Mouse (Mus musculus) ES-Bruce4 (cell line): ENCODE measurements around the gene Taf3. TPM values are rescaled to one million over a fixed set of nuclear protein-coding genes. Genes with fewer than 3 reads are reported as not detected.

Experiments used
- H3K27ac ChIP-seq: 2 replicates; pipeline ENCODE4 v1.5.1; 2012; ENCODE audit warnings: low read length, inconsistent platforms; ENCODE audit not compliant: insufficient read depth
- H3K27me3 ChIP-seq: 2 replicates; pipeline ENCODE4 v1.6.1; 2012; ENCODE audit warnings: mild to moderate bottlenecking, low read length, inconsistent platforms; ENCODE audit not compliant: control insufficient read depth, poor library complexity, insufficient read depth, severe bottlenecking
- H3K36me3 ChIP-seq: 2 replicates; pipeline ENCODE4 v1.6.1; 2012; ENCODE audit warnings: inconsistent platforms, mild to moderate bottlenecking, low read length, moderate library complexity; ENCODE audit not compliant: control insufficient read depth, poor library complexity, insufficient read depth, severe bottlenecking
- H3K4me1 ChIP-seq: one replicate; pipeline ENCODE4 v1.8.1; 2011; ENCODE audit warnings: low read length; ENCODE audit not compliant: control insufficient read depth, insufficient read depth
- H3K4me3 ChIP-seq: 2 replicates; pipeline ENCODE4 v1.5.1; 2011; ENCODE audit warnings: low read depth, mild to moderate bottlenecking, low read length
- H3K9ac ChIP-seq: 2 replicates; pipeline ENCODE4 v1.6.1; 2012; ENCODE audit warnings: low read depth, mild to moderate bottlenecking, inconsistent platforms; ENCODE audit not compliant: poor library complexity, severe bottlenecking
- H3K9me3 ChIP-seq: replicated peaks from 2 replicates; pipeline ENCODE4 v1.6.1; 2012; ENCODE audit warnings: mild to moderate bottlenecking, low read length, inconsistent platforms; ENCODE audit not compliant: control insufficient read depth, poor library complexity, insufficient read depth, severe bottlenecking
- CTCF ChIP-seq: IDR thresholded peaks from one replicate; pipeline ENCODE4 v1.8.1; 2011; ENCODE audit warnings: low read depth, low read length
- EP300 ChIP-seq: IDR thresholded peaks from 2 replicates; pipeline ENCODE4 v1.6.1; 2011; ENCODE audit warnings: low read depth, low read length; ENCODE audit not compliant: insufficient read depth
- POLR2A ChIP-seq: IDR thresholded peaks from one replicate; pipeline ENCODE4 v1.8.1; 2011; ENCODE audit warnings: low read length; ENCODE audit not compliant: insufficient read depth
- polyA plus RNA-seq: library from polyadenylated mRNA; stranded (reverse); fragments of >200 nt; gene quantifications from 2 replicates; pipeline ENCODE4 v1.2.4, GENCODE M21; 2011; ENCODE audit warnings: low read depth; ENCODE audit not compliant: missing spikeins, insufficient read depth, insufficient read length

Taf3 gene
- polyA plus RNA-seq, 1 experiment: 15.5 TPM

- no peak overlapping the region for H3K4me3 ChIP-seq
- no peak for TF ChIP-seq POLR2A
- no peak for TF ChIP-seq EP300
- no peak for TF ChIP-seq CTCF
Observed at GRCm38 (mm10) chr2:9958011-9958410, 90.4 kb downstream of the Taf3 start.

GRCm38 (mm10) chr2:9956546-9956945 is 91.8 kb downstream of the Taf3 start:
- Histone ChIP-seq H3K27me3 (no peaks in the 10 kb centered on the region), H3K4me3 (no peak overlapping the region), H3K36me3 (no peaks in the 10 kb centered on the region), H3K9ac (no peak overlapping the region), H3K4me1 (peaks cover 5% of the 10 kb centered on the region), H3K27ac (no peak overlapping the region), H3K9me3 (no peaks in the 10 kb centered on the region)
- TF ChIP-seq POLR2A: no peak
- TF ChIP-seq EP300: no peak
- TF ChIP-seq CTCF: no peak

More at GRCm38 (mm10) chr2:9958011-9958410, 90.4 kb downstream of the Taf3 start:
- no peaks in the 10 kb centered on the region for H3K36me3 ChIP-seq
- H3K9me3 ChIP-seq: no peaks in the 10 kb centered on the region
- H3K9ac ChIP-seq: no peak overlapping the region
- no peaks in the 10 kb centered on the region for H3K27me3 ChIP-seq
- H3K4me1 ChIP-seq: peaks cover 5% of the 10 kb centered on the region
- H3K27ac ChIP-seq: no peak overlapping the region

- no peak for TF ChIP-seq EP300
- no peak for TF ChIP-seq CTCF
- TF ChIP-seq POLR2A: no peak
- H3K4me1 ChIP-seq: peaks cover 5% of the 10 kb centered on the region
- H3K9ac ChIP-seq: no peak overlapping the region
- no peak overlapping the region for H3K4me3 ChIP-seq
- no peak overlapping the region for H3K27ac ChIP-seq
- no peaks in the 10 kb centered on the region for H3K9me3 ChIP-seq
- H3K27me3 ChIP-seq: no peaks in the 10 kb centered on the region
- H3K36me3 ChIP-seq: no peaks in the 10 kb centered on the region
Observed at GRCm38 (mm10) chr2:9955576-9956535, 92.5 kb downstream of the Taf3 start.

- Histone ChIP-seq H3K36me3 (no peaks in the 10 kb centered on the region), H3K27ac (no peak overlapping the region)
Observed at GRCm38 (mm10) chr2:9946739-9947138, 101.7 kb downstream of the Taf3 start.

GRCm38 (mm10) chr2:9945611-9946010 is 102.8 kb downstream of the Taf3 start:
- no peak for TF ChIP-seq CTCF
- no peak for TF ChIP-seq EP300
- TF ChIP-seq POLR2A: no peak
- no peaks in the 10 kb centered on the region for H3K4me1 ChIP-seq
- H3K9ac ChIP-seq: no peak overlapping the region
- H3K27me3 ChIP-seq: no peaks in the 10 kb centered on the region; the same call in 1 of the 2 replicates
- H3K9me3 ChIP-seq: no peaks in the 10 kb centered on the region
- no peak overlapping the region for H3K27ac ChIP-seq
- no peak overlapping the region for H3K4me3 ChIP-seq
- no peaks in the 10 kb centered on the region for H3K36me3 ChIP-seq

More at GRCm38 (mm10) chr2:9946739-9947138, 101.7 kb downstream of the Taf3 start:
- Histone ChIP-seq H3K4me1 (no peaks in the 10 kb centered on the region), H3K4me3 (no peak overlapping the region), H3K27me3 (no peaks in the 10 kb centered on the region; the same call in 1 of the 2 replicates), H3K9me3 (no peaks in the 10 kb centered on the region), H3K9ac (no peak overlapping the region)
- no peak for TF ChIP-seq POLR2A

GRCm38 (mm10) chr2:9943011-9943410 is 105.4 kb downstream of the Taf3 start:
- no peaks in the 10 kb centered on the region; the same call in 1 of the 2 replicates for H3K36me3 ChIP-seq
- TF ChIP-seq EP300 (no peak), CTCF (no peak), POLR2A (no peak)
- no peak overlapping the region for H3K27ac ChIP-seq
- no peak overlapping the region for H3K4me3 ChIP-seq
- H3K9ac ChIP-seq: no peak overlapping the region
- H3K4me1 ChIP-seq: peaks cover 3% of the 10 kb centered on the region
- no peaks in the 10 kb centered on the region for H3K27me3 ChIP-seq
- H3K9me3 ChIP-seq: no peaks in the 10 kb centered on the region
